Mouse (Mus musculus): ENCODE data around the gene Ctf2. TPM values are rescaled to one million over a fixed set of nuclear protein-coding genes. Genes with fewer than 3 reads are reported as not detected.
A peak's percentile ranks its signal among the peaks of the same experiment; 100 is the strongest.

Gene Ctf2
- total and polyA plus RNA-seq, 3 experiments: 0.16 TPM; not detected in 2

DNA sequence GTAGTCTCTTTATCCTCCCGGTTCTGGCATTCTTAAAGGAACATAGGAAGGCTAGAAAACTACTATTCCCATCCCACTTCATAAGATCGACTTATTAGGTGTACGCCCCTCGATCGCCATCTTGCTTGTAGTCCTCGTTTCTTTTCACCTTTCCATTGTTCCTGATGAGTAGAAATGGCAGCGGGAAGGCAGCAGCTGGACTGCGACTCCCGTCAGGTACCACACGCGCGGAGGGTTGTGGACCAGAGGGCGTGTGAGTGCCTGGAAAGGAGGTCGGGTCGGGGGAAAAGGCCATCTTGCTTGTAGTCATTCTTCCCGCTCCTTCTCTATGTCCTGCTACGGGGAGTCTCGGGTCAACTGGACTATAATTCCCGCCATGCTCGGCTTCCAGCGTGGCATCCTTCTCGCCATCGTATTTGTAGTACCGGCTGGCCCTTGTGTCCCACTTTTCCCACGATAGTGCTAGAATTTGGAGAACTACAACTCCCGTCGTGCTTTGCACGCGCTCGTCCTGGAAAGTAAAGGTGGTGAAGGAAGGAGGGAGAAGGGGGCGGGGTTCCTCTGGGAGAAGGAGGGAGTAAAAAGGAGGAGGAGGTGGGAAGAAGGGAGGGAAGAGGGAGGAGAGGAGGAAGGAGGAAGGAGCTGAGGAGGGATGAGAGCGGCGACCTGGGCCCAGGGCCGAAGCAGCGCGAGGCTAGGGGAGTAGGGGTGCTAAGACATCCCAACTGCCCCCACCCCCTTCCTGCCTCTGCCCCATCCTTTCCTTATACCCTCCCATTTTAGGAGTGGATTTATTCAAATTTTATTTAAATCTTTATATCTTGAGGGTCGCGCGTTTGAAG is 13.9 kb upstream of the Ctf2 start:
- ATAC-seq (ENCODE audit: extremely low read depth, insufficient number of reproducible peaks, low FRiP score, poor library complexity, severe bottlenecking) (peak; percentile 70), DNase-seq (ENCODE audit: low spot score) (peak; percentile 76)
- Histone ChIP-seq H3K27me3 (ENCODE audit: insufficient read depth, low read length) (peaks cover 6% of the 10 kb centered on the region), H3K36me3 (replicated peaks) (peaks cover 34% of the 10 kb centered on the region), H3K4me3 (ENCODE audit: low read depth, low read length) (peak overlapping the region; percentile 82), H3K9me3 (replicated peaks) (no peaks in the 10 kb centered on the region), H3K4me1 (ENCODE audit: insufficient read depth, low read depth, low read length) (peaks cover 34% of the 10 kb centered on the region)
- no peak for TF ChIP-seq TAL1 (conservative IDR thresholded peaks at IDR 0.05; ENCODE audit: low read depth, low read length)
- no peak for TF ChIP-seq POLR2AphosphoS5 (IDR thresholded peaks at IDR 0.05; ENCODE audit: insufficient replicate concordance, low read depth, low read length)
- no peak for TF ChIP-seq GATA1 (IDR thresholded peaks at IDR 0.05; ENCODE audit: borderline replicate concordance, low read length)
- TF ChIP-seq GATA2 (IDR thresholded peaks at IDR 0.05; ENCODE audit: borderline replicate concordance, low read depth, low read length): no peak
- no peak for TF ChIP-seq CTCF (IDR thresholded peaks at IDR 0.05; ENCODE audit: low read depth, low read length)

- Histone ChIP-seq H3K4me3 (ENCODE audit: low read depth, low read length) (peak overlapping the region; percentile 82), H3K9me3 (replicated peaks) (no peaks in the 10 kb centered on the region), H3K4me1 (ENCODE audit: insufficient read depth, low read depth, low read length) (peaks cover 34% of the 10 kb centered on the region), H3K36me3 (replicated peaks) (peaks cover 28% of the 10 kb centered on the region), H3K27me3 (ENCODE audit: insufficient read depth, low read length) (peaks cover 11% of the 10 kb centered on the region)
- TF ChIP-seq TAL1 (conservative IDR thresholded peaks at IDR 0.05; ENCODE audit: low read depth, low read length) (no peak), CTCF (IDR thresholded peaks at IDR 0.05; ENCODE audit: low read depth, low read length) (no peak), GATA2 (IDR thresholded peaks at IDR 0.05; ENCODE audit: borderline replicate concordance, low read depth, low read length) (no peak), POLR2AphosphoS5 (IDR thresholded peaks at IDR 0.05; ENCODE audit: insufficient replicate concordance, low read depth, low read length) (no peak), GATA1 (IDR thresholded peaks at IDR 0.05; ENCODE audit: borderline replicate concordance, low read length) (no peak)
- peak; percentile 79 for DNase-seq (ENCODE audit: low spot score)
- peak; percentile 75 for ATAC-seq (ENCODE audit: extremely low read depth, insufficient number of reproducible peaks, low FRiP score, poor library complexity, severe bottlenecking)
Measured at GRCm38 (mm10) chr7:127745251-127745651, 13.3 kb upstream of the Ctf2 start.

DNA sequence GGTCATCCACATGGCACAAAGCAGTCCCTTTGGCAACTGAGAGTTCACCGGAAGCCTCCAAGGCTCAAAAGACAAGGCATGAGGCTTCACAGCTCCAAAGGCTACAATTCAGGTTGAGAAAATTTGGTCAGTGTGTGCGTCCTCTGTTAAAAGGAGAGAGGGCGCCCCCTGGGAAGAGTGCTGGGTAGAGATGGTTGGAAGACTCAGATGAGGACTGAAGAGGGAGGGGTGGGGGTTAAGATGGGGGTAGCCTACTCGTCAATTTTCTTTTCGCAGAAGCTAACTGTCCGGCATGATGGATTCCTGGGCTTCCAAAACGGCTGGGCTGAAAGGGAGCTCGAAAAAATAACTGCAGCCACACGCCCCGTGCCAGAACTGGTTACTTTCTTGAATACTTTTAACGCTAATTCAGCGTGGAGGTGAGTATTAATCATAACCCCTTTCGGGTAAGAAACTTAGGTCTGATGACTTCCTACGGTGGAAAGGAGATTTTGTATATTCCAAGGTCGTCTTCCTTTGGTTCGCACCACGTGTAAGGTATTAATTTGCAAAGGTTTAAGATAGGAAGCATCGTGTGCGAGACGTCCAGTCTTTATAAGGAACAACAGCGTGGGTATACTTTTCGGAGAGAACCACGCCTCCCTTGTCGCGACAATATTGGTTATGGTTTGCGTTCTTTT is 12.5 kb upstream of the Ctf2 start, which contains the start of gene Fbxl19:
Gene Fbxl19, plus strand, starts transcription at position 178 of the 680 bp plus-strand sequence.
- no peaks in the 10 kb centered on the region for H3K9me3 ChIP-seq (replicated peaks)
- peaks cover 34% of the 10 kb centered on the region for H3K4me1 ChIP-seq (ENCODE audit: insufficient read depth, low read depth, low read length)
- TF ChIP-seq TAL1 (conservative IDR thresholded peaks at IDR 0.05; ENCODE audit: low read depth, low read length) (no peak), GATA1 (IDR thresholded peaks at IDR 0.05; ENCODE audit: borderline replicate concordance, low read length) (no peak), POLR2AphosphoS5 (IDR thresholded peaks at IDR 0.05; ENCODE audit: insufficient replicate concordance, low read depth, low read length) (no peak), CTCF (IDR thresholded peaks at IDR 0.05; ENCODE audit: low read depth, low read length) (no peak), GATA2 (IDR thresholded peaks at IDR 0.05; ENCODE audit: borderline replicate concordance, low read depth, low read length) (no peak)
- peaks cover 20% of the 10 kb centered on the region for H3K36me3 ChIP-seq (replicated peaks)
- H3K27me3 ChIP-seq (ENCODE audit: insufficient read depth, low read length): peaks cover 14% of the 10 kb centered on the region
- peak within 1 kb of the TSS; percentile 82 for H3K4me3 ChIP-seq (ENCODE audit: low read depth, low read length)
- ATAC-seq (ENCODE audit: extremely low read depth, insufficient number of reproducible peaks, low FRiP score, poor library complexity, severe bottlenecking) (no peak), DNase-seq (ENCODE audit: low spot score) (peak; percentile 45)

- no peak for DNase-seq (ENCODE audit: low spot score)
- H3K9me3 ChIP-seq (replicated peaks): peaks cover 2% of the 10 kb centered on the region; the same call in 1 of the 2 replicates
- H3K4me3 ChIP-seq (ENCODE audit: low read depth, low read length): no peak overlapping the region
- H3K27me3 ChIP-seq (ENCODE audit: insufficient read depth, low read length): peaks cover 46% of the 10 kb centered on the region
- H3K4me1 ChIP-seq (ENCODE audit: insufficient read depth, low read depth, low read length): no peaks in the 10 kb centered on the region
- TF ChIP-seq TAL1 (conservative IDR thresholded peaks at IDR 0.05; ENCODE audit: low read depth, low read length) (no peak), GATA1 (IDR thresholded peaks at IDR 0.05; ENCODE audit: borderline replicate concordance, low read length) (no peak), CTCF (IDR thresholded peaks at IDR 0.05; ENCODE audit: low read depth, low read length) (no peak), POLR2AphosphoS5 (IDR thresholded peaks at IDR 0.05; ENCODE audit: insufficient replicate concordance, low read depth, low read length) (no peak), GATA2 (IDR thresholded peaks at IDR 0.05; ENCODE audit: borderline replicate concordance, low read depth, low read length) (no peak)
- H3K36me3 ChIP-seq (replicated peaks): no peaks in the 10 kb centered on the region
- no peak for ATAC-seq (ENCODE audit: extremely low read depth, insufficient number of reproducible peaks, low FRiP score, poor library complexity, severe bottlenecking)
Measured at GRCm38 (mm10) chr7:127730170-127730569, 1.8 kb downstream of the Ctf2 start.

- no peak for TF ChIP-seq GATA1 (IDR thresholded peaks at IDR 0.05; ENCODE audit: borderline replicate concordance, low read length)
- no peak for TF ChIP-seq POLR2AphosphoS5 (IDR thresholded peaks at IDR 0.05; ENCODE audit: insufficient replicate concordance, low read depth, low read length)
- no peak for TF ChIP-seq TAL1 (conservative IDR thresholded peaks at IDR 0.05; ENCODE audit: low read depth, low read length)
- no peak for TF ChIP-seq CTCF (IDR thresholded peaks at IDR 0.05; ENCODE audit: low read depth, low read length)
- TF ChIP-seq GATA2 (IDR thresholded peaks at IDR 0.05; ENCODE audit: borderline replicate concordance, low read depth, low read length): no peak
- no peak for ATAC-seq (ENCODE audit: extremely low read depth, insufficient number of reproducible peaks, low FRiP score, poor library complexity, severe bottlenecking)
- no peak overlapping the region for H3K4me3 ChIP-seq (ENCODE audit: low read depth, low read length)
Measured at GRCm38 (mm10) chr7:127727898-127728297, 4.1 kb downstream of the Ctf2 start.

DNA sequence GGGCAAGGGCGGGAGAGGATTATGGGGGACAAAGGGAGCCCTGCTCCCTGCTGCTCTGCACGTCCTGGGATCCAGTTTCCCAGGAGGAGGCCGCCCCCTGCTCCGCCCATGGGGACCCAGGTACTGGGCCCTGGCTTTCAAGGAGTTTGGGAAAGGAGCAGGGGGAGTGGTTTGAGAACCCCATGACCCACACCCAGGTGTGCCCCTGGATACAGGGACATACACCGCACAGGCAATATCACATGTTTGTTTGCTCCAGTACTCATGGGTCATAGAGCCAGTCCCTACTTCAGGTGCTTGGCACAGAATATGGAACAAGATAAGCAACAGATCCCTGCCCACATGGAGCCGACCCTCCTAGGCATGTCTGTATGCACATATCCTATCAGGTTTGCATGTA is 6.0 kb downstream of the Ctf2 start:
- no peaks in the 10 kb centered on the region for H3K4me1 ChIP-seq (ENCODE audit: insufficient read depth, low read depth, low read length)
- no peak for DNase-seq (ENCODE audit: low spot score)
- TF ChIP-seq GATA1 (IDR thresholded peaks at IDR 0.05; ENCODE audit: borderline replicate concordance, low read length) (no peak), TAL1 (conservative IDR thresholded peaks at IDR 0.05; ENCODE audit: low read depth, low read length) (no peak), POLR2AphosphoS5 (IDR thresholded peaks at IDR 0.05; ENCODE audit: insufficient replicate concordance, low read depth, low read length) (no peak), CTCF (IDR thresholded peaks at IDR 0.05; ENCODE audit: low read depth, low read length) (no peak)
- no peaks in the 10 kb centered on the region for H3K36me3 ChIP-seq (replicated peaks)
- H3K27me3 ChIP-seq (ENCODE audit: insufficient read depth, low read length): peaks cover 58% of the 10 kb centered on the region
- no peaks in the 10 kb centered on the region for H3K9me3 ChIP-seq (replicated peaks)
- no peak for ATAC-seq (ENCODE audit: extremely low read depth, insufficient number of reproducible peaks, low FRiP score, poor library complexity, severe bottlenecking)
- no peak overlapping the region for H3K4me3 ChIP-seq (ENCODE audit: low read depth, low read length)

More at GRCm38 (mm10) chr7:127727898-127728297, 4.1 kb downstream of the Ctf2 start:
- peaks cover 2% of the 10 kb centered on the region; the same call in 1 of the 2 replicates for H3K9me3 ChIP-seq (replicated peaks)
- H3K36me3 ChIP-seq (replicated peaks): no peaks in the 10 kb centered on the region
- no peak for DNase-seq (ENCODE audit: low spot score)
- no peaks in the 10 kb centered on the region for H3K4me1 ChIP-seq (ENCODE audit: insufficient read depth, low read depth, low read length)
- peaks cover 61% of the 10 kb centered on the region for H3K27me3 ChIP-seq (ENCODE audit: insufficient read depth, low read length)

Measured in G1E (cell line).